Mouse (Mus musculus) frontal cortex, postnatal 10 days (tissue): ENCODE measurements at regions not wholly inside any gene's neighbourhood (a gene's known extent, or its start where the extent isn't known, plus 50 kb on each side); places are given as distances from the start of the nearest gene placed in this dataset.
A peak's percentile ranks its signal among the peaks of the same experiment; 100 is the strongest.

ENCODE experiments used
- DNase-seq, 2 experiments: peaks; one replicate each; pipeline ENCODE4 v3.0.0; 2022; ENCODE audit warnings: low spot score in 2 of 2, mixed read lengths in 1 of 2

- DNase-seq, result no peak
Measured at GRCm38 (mm10) chr12:32728425-32728824, 90.9 kb upstream of the Nampt start.

GRCm38 (mm10) chr12:32735224-32735623, 84.1 kb upstream of the Nampt start:
- DNase-seq, result no peak

- DNase-seq, result no peak
Measured at GRCm38 (mm10) chr12:32741465-32741864, 77.9 kb upstream of the Nampt start.

GRCm38 (mm10) chr12:32757441-32758119, 61.8 kb upstream of the Nampt start:
- peak; percentile 21 to 27 for DNase-seq

- DNase-seq, result no peak
Measured at GRCm38 (mm10) chr12:32758150-32758549, 61.2 kb upstream of the Nampt start.

- no peak for DNase-seq
Measured at GRCm38 (mm10) chr12:32760627-32761026, 58.7 kb upstream of the Nampt start.

- no peak for DNase-seq
Measured at GRCm38 (mm10) chr12:32761055-32761454, 58.3 kb upstream of the Nampt start.

GRCm38 (mm10) chr12:32764271-32764670, 55.1 kb upstream of the Nampt start:
- DNase-seq, result no peak

- DNase-seq, result no peak
Measured at GRCm38 (mm10) chr12:32764747-32765146, 54.6 kb upstream of the Nampt start.

GRCm38 (mm10) chr12:32765861-32766260, 53.5 kb upstream of the Nampt start:
- DNase-seq, result no peak

- no peak for DNase-seq
Measured at GRCm38 (mm10) chr12:32766575-32766974, 52.8 kb upstream of the Nampt start.

- DNase-seq, result no peak
Measured at GRCm38 (mm10) chr12:32767206-32768081, 51.9 kb upstream of the Nampt start.

GRCm38 (mm10) chr12:32768082-32768743, 51.1 kb upstream of the Nampt start:
- DNase-seq, result no peak

- no peak for DNase-seq
Measured at GRCm38 (mm10) chr12:32768744-32769535, 50.4 kb upstream of the Nampt start.
